Mouse (Mus musculus) embryonic facial prominence, embryonic 14.5 days (tissue): Measurements from ENCODE around the gene Tubb2b. TPM values are rescaled to one million over a fixed set of nuclear protein-coding genes. Genes with fewer than 3 reads are reported as not detected.

Experiments used
- ATAC-seq: fragments of 200-750 bp; cut with Nextera tagmentation; 2 replicates; pipeline ENCODE4 v1.8.0; 2017; ENCODE audit warnings: low read depth, moderate number of reproducible peaks, moderate TSS enrichment
- DNase-seq: peaks from one replicate; pipeline ENCODE4 v3.0.0-alpha.2; 2015; ENCODE audit warnings: low spot score
- H3K27ac ChIP-seq: fragments of 300-500 bp; sonication (generic); replicated peaks from 2 replicates; pipeline ENCODE4 v1.5.1; 2014; ENCODE audit warnings: low read depth, mild to moderate bottlenecking, low read length, moderate library complexity
- H3K27me3 ChIP-seq: fragments of 300-500 bp; sonication (generic); replicated peaks from 2 replicates; pipeline ENCODE4 v1.6.1; 2014; ENCODE audit warnings: low read length; ENCODE audit not compliant: control insufficient read depth, insufficient read depth
- H3K36me3 ChIP-seq: fragments of 300-500 bp; sonication (generic); 2 replicates; pipeline ENCODE4 v1.6.1; 2014; ENCODE audit warnings: low read length, mixed read lengths; ENCODE audit not compliant: control insufficient read depth, insufficient read depth
- H3K4me1 ChIP-seq: fragments of 300-500 bp; sonication (generic); 2 replicates; pipeline ENCODE4 v1.6.1; 2014; ENCODE audit warnings: antibody characterized with exemption, low read length; ENCODE audit not compliant: control insufficient read depth, insufficient read depth
- H3K4me2 ChIP-seq: fragments of 300-500 bp; sonication (generic); 2 replicates; pipeline ENCODE4 v1.6.1; 2014; ENCODE audit warnings: low read depth, mild to moderate bottlenecking, low read length, moderate library complexity, mixed read lengths
- H3K4me3 ChIP-seq: fragments of 300-500 bp; sonication (generic); 2 replicates; pipeline ENCODE4 v1.5.1; 2014; ENCODE audit warnings: low read depth, mild to moderate bottlenecking, low read length
- H3K9ac ChIP-seq: fragments of 300-500 bp; sonication (generic); 2 replicates; pipeline ENCODE4 v1.6.1; 2014; ENCODE audit warnings: low read depth, mild to moderate bottlenecking, low read length, moderate library complexity, mixed read lengths
- H3K9me3 ChIP-seq: fragments of 300-500 bp; sonication (generic); 2 replicates; pipeline ENCODE4 v1.6.1; 2016; ENCODE audit warnings: low read length; ENCODE audit not compliant: control insufficient read depth
- WGBS: fragments of 180-500 bp; shearing (Covaris S2); extraction: QIAGEN DNeasy Blood & Tissue Kit; methylation state at CpG from one replicate; pipeline ENCODE4 v1.1.7; 2014; 5-methylcytosine and 5-hydroxymethylcytosine counted together
- polyA plus RNA-seq: library from polyadenylated mRNA; unstranded; fragments of >200 nt; fragmentation: Nextera tagmentation; extraction: Ambion mirVana; gene quantifications from 2 replicates; pipeline ENCODE4 v1.2.1, GENCODE M21; 2014

Gene Tubb2b
- 51.3 and 52.1 TPM in 2 replicates for polyA plus RNA-seq

DNA sequence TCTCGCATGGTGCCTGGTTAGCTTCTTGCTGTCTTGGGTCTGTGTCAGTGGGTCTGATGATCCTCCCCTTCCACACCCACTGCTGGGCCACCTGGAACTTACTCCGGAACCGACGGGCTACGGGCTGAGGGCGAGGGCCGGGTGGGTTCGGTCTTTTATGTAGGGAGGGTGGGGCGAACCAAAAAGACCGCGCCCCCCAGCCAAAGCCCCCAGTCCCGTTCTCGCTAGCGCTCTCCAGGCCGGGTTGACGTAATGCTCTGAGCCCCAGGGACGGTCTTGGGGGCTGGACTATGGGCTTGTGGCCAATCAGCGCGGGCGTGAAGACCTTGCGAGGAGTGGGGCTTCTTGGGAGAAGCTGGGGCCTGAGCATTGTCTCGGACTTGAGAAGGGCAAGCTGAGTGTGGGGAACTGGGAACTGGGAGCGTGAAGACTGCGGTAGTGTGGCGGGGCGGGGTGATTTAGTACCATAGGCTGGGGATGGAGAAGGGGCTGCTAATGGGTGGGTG, at the start of gene Tubb2b:
Gene Tubb2b (minus strand): TSS at position 241 of the 506 bp plus-strand sequence.
- peak within 1 kb of the TSS; percentile 75 for H3K4me3 ChIP-seq
- no peaks in the 10 kb centered on the region for H3K27me3 ChIP-seq
- H3K4me1 ChIP-seq = peaks cover 33% of the 10 kb centered on the region
- H3K27ac ChIP-seq = peak within 1 kb of the TSS; percentile 88
- peak within 1 kb of the TSS; percentile 80 for H3K9ac ChIP-seq
- H3K9me3 ChIP-seq = no peaks in the 10 kb centered on the region
- 0 out of 2 replicates have a peak, but pooled peaks cover 7% of the 10 kb centered on the region for H3K36me3 ChIP-seq
- ATAC-seq (peak; percentile 93), DNase-seq (peak; percentile 97)
- H3K4me2 ChIP-seq = peak within 1 kb of the TSS; percentile 85
- WGBS = under 1% methylated on average over 26 of the region's 26 CpGs

DNA sequence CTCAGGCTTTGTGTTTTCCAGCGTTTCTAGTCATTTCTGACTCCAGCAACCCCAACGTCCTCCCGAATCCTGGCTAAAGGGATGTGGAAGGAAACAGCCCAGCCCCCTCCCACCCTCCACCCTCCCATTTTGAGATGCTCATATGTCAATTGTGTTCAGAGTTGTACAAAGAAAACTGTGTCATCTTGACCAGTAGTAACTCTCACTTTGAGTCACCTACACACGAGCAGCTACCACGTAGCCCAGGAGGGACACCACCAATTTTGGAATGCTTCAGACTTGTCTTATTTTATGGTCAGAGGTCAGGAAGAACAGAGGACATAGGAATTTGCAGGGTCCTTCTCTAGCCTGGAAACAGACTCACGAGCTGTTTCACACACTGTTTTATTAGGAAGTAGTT, 43.8 kb upstream of the Tubb2b start:
- WGBS = 87% methylated on average over 6 of the region's 6 CpGs

DNA sequence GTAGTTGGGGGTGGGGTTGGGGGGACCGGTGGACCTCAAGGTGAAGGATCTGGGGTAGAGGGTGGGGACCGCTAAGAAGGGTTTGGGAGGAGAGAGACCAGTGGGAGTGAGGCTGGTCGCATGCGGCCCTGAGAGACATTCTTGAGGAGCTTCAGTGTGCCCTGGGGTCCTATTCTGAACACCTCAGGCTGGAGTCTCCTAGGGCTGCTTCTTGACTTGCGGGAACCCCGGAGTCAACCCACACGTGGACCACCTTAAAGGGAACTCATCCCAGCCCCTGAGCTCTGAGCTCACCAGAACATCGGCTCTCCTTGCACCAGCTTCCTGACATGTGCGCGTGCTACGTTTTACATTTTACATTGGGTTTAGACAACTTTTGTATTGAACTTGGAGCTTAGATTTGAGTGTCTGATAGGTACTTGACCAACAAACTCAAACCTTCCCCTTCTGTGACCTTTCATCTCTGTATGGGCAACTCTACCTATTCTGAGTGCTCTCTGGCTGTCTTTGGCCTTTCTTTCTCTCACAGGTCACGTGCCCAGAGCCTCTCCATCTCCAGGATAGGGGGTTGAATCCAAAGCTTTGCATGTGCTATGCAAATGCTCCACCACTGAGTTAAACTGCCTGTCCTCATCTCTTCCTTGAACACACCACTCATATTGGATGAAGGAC, 33.2 kb upstream of the Tubb2b start:
- Histone ChIP-seq H3K4me2 (peak overlapping the region; percentile 82), H3K27me3 (no peaks in the 10 kb centered on the region), H3K4me1 (peaks cover 4% of the 10 kb centered on the region; the same call in 1 of the 2 replicates), H3K9me3 (no peaks in the 10 kb centered on the region; the same call in 1 of the 2 replicates), H3K9ac (peak overlapping the region; percentile 81), H3K27ac (peak overlapping the region; percentile 94), H3K36me3 (peaks cover 10% of the 10 kb centered on the region; the same call in 1 of the 2 replicates), H3K4me3 (peak overlapping the region; percentile 72)
- no peak for DNase-seq
- WGBS = 33% methylated on average over 12 of the region's 12 CpGs
- peak; percentile 59 for ATAC-seq

More for the DNA sequence above, 43.8 kb upstream of the Tubb2b start:
- no peaks in the 10 kb centered on the region for H3K4me1 ChIP-seq
- H3K4me2 ChIP-seq = no peak overlapping the region
- DNase-seq = no peak
- H3K27me3 ChIP-seq = no peaks in the 10 kb centered on the region
- H3K27ac ChIP-seq = no peak overlapping the region
- H3K9me3 ChIP-seq = no peaks in the 10 kb centered on the region
- no peak overlapping the region for H3K4me3 ChIP-seq
- peaks cover 9% of the 10 kb centered on the region; the same call in 1 of the 2 replicates for H3K36me3 ChIP-seq
- ATAC-seq = no peak
- H3K9ac ChIP-seq = no peak overlapping the region

DNA sequence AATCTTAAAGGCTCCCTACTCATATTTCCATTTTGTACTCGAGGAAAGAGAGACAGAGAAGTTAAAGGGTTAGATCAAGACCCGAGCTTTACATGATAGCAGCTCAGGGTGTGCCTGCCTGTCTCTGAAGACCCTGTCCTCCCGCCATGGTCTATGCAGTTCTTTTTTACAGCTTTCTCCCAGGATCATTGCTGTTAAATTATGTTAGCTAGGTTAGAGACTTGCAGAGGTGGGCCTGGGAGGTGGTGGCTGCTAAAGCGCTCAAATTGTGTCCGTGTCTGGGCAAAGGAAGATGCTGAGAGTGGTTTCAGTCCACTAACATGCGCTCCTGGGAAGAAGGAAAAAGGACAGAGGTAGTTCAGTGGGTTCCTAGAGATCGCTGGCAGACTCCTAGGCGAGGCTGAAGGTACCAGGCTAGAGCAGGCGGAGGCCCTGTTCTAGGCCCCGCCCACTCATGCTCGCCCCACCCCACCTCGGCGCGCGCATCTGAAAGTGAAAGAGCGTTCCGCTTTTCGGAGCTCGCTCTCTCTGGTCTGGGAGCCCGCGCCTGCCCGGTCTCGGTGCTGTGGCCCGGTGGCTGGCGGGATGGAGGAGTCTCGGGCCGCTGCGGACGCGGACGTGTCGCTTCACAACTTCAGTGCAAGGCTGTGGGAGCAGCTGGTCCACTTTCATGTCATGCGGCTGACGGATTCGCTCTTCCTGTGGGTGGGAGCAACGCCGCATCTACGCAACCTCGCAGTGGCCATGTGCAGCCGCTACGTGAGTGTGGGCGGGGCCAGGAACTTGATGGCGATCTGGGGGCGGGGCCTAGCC, 32.4 kb upstream of the Tubb2b start, which contains the start of gene Psmg4:
Gene Psmg4 (plus strand): TSS at position 474 of the 813 bp plus-strand sequence.
- Histone ChIP-seq H3K9ac (peak within 1 kb of the TSS; percentile 81), H3K27me3 (no peaks in the 10 kb centered on the region), H3K4me2 (peak within 1 kb of the TSS; percentile 82), H3K4me1 (peaks cover 4% of the 10 kb centered on the region; the same call in 1 of the 2 replicates), H3K27ac (peak within 1 kb of the TSS; percentile 94), H3K4me3 (peak within 1 kb of the TSS; percentile 72), H3K36me3 (peaks cover 10% of the 10 kb centered on the region; the same call in 1 of the 2 replicates), H3K9me3 (no peaks in the 10 kb centered on the region; the same call in 1 of the 2 replicates)
- WGBS = 3% methylated on average over 33 of the region's 44 CpGs
- ATAC-seq (peak; percentile 97), DNase-seq (peak; percentile 95)

DNA sequence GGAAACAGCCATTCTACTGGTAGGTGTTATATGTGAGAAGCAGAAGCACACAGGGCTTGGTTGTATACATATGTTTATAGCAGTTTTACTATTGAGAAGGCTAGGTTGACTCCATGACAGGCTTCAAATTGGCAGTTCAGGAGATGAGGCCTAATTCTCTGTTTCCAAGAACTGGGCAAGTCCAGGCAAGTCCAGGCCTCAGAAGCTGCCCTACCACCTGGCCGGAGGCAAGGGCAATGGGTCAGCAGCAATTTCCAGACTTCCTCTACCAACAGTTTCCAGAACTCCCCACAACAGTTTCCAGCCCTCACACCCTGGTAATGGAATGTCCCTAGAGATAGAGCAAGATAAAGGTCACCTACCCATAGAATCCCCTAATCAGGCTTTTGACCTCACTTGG, 29.7 kb upstream of the Tubb2b start:
- 63% methylated on average over 1 of the region's 1 CpGs for WGBS
- H3K27me3 ChIP-seq = no peaks in the 10 kb centered on the region
- no peaks in the 10 kb centered on the region for H3K9me3 ChIP-seq
- DNase-seq = no peak
- ATAC-seq = no peak
- no peak overlapping the region for H3K4me2 ChIP-seq
- no peak overlapping the region for H3K9ac ChIP-seq
- no peak overlapping the region for H3K4me3 ChIP-seq
- H3K27ac ChIP-seq = no peak overlapping the region
- no peaks in the 10 kb centered on the region for H3K36me3 ChIP-seq
- peaks cover 10% of the 10 kb centered on the region for H3K4me1 ChIP-seq

DNA sequence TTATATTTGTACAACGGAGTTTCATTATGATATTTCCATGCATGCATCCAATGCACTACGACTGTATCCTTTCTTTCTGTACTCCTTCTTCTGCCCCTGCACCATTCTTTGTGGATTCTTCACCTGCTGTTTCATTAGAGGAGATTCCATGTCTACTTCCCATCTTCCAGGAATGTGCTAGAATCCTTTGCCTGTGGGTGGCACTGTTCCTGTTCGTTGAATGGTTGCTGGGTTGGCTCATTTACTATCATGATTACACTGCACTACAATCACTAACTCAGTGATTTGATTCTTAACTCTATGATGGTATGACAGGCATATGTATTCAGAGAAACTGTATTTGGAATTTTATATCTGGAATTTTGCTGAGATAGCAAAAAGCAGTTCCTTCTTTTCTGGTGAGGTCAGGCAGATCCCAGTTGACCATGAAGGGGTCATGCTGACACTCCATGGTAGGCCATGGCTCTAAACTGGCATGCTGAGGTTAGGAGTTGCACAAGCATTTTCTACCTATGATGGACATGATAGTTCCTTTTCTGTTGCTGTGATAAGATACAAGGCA, 27.4 kb upstream of the Tubb2b start:
- Histone ChIP-seq H3K27ac (no peak overlapping the region), H3K27me3 (no peaks in the 10 kb centered on the region), H3K4me2 (no peak overlapping the region), H3K36me3 (no peaks in the 10 kb centered on the region), H3K9ac (no peak overlapping the region), H3K9me3 (no peaks in the 10 kb centered on the region), H3K4me3 (no peak overlapping the region), H3K4me1 (peaks cover 14% of the 10 kb centered on the region)
- ATAC-seq (no peak), DNase-seq (no peak)
- 89% methylated on average over 3 of the region's 3 CpGs for WGBS

DNA sequence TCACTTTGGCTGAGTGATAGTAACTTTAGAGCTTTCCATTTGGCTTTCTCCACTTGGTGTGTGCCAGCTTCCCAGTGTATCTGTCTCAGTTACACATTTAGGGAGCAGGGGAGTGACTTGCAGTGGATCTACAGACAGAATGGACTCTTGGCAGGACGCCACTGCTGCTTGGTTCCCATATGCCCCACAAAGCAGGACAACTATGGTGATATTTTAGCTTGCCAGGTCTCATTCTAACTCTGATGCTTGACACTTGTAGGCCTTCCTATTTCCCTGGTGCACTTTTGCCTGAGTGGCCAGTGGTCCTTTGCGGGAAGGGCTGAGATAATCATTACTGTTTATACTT, 26.5 kb upstream of the Tubb2b start:
- Histone ChIP-seq H3K4me2 (0 out of 2 replicates have a peak overlapping the region, but pooled peaks have one; percentile 10), H3K27me3 (no peaks in the 10 kb centered on the region), H3K9ac (0 out of 2 replicates have a peak overlapping the region, but pooled peaks have one; percentile 26), H3K4me3 (no peak overlapping the region), H3K9me3 (no peaks in the 10 kb centered on the region), H3K27ac (peak overlapping the region; percentile 71), H3K36me3 (no peaks in the 10 kb centered on the region), H3K4me1 (peaks cover 10% of the 10 kb centered on the region)
- ATAC-seq (peak; percentile 35), DNase-seq (no peak)
- WGBS = 72% methylated on average over 2 of the region's 2 CpGs
